Mouse (Mus musculus) layer of hippocampus, adult 18-20 months (tissue): ENCODE measurements around the gene Gkn1. TPM values are rescaled to one million over a fixed set of nuclear protein-coding genes. Genes with fewer than 3 reads are reported as not detected.

Source experiments
- DNase-seq, 2 experiments: peaks; one replicate each; pipeline ENCODE4 v3.0.0; 2022; ENCODE audit warnings: low spot score in 2 of 2
- long read RNA-seq: library from polyadenylated mRNA; stranded (forward); transcript quantifications from one replicate; pipeline ENCODE4 v2.0.0, GENCODE M21; 2021
- total RNA-seq, 2 experiments: library from RNA; stranded (reverse); gene quantifications; 2 replicates each; pipeline ENCODE4 v1.2.3; 2021

Gene Gkn1
- not detected for total RNA-seq
- long read RNA-seq, result 0 reads

GRCm38 (mm10) chr6:87350829-87351228 lies at the start of gene Gkn1:
Gene Gkn1, minus strand, starts transcription at chr6:87350942.
- DNase-seq, result no peak

DNA sequence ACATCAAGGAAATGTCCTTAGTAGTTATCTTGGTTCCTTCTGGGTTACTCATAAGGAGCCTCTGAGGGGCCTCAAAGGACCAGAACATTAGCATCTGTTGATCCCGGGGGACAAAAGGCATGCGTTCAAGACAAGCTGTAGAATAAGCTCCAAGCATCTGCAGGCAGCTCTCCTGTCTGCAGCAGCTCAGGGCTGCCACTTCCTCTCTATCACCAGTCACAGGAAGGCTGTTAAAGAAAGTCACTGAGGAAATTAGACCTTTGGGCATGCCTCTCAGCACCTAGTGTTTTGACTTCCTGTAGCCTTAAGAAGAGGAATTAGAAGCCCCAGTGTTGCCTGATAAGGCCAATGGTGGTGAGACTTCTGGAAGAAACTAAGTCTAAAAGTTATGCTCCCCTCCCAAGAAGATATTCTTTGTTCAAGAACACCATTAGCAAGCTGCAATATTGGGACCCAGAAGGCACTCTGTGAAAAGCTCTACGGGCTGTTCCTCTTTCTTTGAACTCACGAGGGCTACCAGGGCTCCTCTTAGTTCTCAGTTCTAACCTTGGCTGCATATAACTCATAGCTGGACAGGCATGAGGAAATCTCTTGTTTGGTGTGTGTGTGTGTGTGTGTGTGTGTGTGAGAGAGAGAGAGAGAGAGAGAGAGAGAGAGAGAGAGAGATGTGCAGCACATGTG lies 49.3 kb upstream of the Gkn1 start:
- no peak for DNase-seq

DNA sequence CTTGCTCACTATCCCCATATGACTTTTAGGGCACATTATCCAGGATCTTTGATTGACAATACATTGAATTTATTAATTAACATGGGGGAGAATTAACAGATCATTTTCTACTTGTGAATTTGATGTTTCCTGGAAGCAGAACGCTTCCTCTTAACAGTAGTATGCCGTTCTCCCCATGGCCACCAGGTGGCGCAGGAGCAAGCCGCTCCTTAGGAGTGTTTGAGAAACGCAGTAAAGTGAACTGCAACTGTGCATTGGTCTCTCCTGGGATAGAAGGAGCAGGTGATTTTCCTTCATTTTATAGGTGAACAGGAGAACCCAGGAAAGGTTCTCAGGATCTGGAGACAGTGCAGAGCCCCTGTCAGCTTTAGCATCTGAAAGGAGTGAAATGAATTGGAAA lies 48.4 kb upstream of the Gkn1 start:
- DNase-seq, result peak; percentile 31 to 76

DNA sequence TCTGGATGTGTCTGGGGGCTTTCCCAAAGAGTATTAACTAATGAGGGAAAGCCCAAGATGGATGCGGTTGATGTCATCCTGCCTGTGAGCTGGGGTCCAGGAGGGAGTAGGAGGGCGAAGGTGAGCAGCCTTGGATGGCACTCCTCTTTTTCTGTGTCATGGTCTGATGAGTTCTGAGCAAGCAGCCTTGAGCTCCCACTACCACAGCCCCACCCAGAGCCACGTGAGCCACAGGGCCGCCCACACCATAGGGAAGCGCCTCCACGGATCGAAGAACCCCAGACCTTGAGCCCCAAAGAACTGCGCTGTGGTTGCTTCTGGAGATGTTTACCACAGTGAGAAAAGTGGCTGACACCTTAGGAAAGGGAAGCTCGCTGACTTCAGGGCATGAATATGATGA lies 44.0 kb upstream of the Gkn1 start:
- no peak for DNase-seq

DNA sequence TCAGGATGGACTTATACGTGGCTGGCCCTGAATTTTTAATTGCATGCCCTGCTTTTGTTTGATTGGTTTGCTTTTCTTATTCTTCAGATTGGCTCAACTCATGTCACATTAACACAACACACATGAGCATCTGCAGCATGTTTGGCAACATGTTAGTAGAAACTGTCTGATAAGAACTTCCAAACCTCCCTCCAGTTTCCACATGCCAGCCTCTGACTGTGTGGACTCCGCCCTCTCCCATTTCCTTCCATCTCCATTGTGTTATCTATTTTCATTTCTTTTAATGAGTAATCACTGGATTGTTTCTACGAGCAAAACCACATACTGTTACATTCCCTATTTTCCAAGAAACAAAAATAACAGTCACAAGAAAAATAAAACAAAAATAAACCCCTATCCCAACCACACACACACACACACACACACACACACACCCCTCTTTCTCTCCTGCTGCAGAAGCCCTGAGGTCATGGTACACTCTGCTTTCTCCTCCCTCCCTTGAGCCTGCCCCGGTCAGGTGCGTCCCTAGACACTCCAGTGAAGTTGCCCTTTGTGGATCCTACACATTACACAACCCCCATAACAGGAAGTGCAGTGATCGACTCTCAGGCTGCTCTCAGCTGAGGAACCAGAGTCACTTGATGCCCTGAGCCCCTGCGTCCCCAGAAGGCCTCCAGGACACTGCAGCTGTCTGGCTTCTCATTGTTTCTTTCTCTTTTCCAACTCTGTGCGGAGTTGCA lies 42.9 kb upstream of the Gkn1 start:
- no peak for DNase-seq

- DNase-seq, result no peak
Observed at GRCm38 (mm10) chr6:87389455-87389989, 38.8 kb upstream of the Gkn1 start.

DNA sequence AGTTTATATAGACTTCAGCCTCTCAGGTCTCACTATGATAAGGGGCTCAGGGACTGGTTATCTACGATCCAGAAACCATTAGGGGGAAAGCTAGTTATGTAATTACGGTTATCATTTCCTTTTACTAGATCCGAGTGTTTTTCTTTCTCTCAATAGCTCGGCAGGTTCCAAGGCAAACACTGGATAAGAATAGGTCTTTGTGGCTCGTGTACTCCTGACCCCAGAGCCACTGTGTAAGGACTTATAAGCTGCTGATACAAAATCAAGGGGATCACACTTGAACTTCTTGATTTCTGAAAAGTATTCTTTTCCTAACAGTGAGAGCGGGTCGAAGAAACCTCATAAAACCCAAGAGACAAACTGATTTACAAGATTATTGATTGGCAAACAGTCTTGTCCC lies 38.1 kb upstream of the Gkn1 start, which contains the start of gene Gkn3:
Gkn3 (minus strand) TSS at position 59 of the 400 bp plus-strand sequence.
- no peak for DNase-seq

DNA sequence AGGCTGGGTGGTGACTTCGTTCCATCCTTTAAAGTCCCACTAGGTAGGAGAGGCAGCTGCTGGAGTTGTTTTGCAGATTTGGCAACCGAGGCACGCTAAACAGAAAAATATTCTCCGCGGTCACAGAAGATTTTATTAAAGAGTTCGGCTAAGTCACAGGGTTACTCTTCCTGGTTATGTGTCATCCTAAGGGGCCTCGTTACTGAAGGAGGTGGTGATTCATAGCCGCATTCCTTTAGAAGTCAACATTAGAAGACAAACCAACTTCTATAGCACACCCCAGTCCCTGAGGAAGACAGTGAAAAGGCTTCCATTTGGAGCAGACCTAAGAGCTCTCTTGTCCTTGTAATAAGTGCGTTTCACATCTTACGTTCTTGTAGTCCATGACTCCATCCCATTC lies 35.9 kb upstream of the Gkn1 start:
- no peak for DNase-seq

- peak; percentile 40 to 87 for DNase-seq
Observed at GRCm38 (mm10) chr6:87386203-87386602, 35.5 kb upstream of the Gkn1 start.

DNA sequence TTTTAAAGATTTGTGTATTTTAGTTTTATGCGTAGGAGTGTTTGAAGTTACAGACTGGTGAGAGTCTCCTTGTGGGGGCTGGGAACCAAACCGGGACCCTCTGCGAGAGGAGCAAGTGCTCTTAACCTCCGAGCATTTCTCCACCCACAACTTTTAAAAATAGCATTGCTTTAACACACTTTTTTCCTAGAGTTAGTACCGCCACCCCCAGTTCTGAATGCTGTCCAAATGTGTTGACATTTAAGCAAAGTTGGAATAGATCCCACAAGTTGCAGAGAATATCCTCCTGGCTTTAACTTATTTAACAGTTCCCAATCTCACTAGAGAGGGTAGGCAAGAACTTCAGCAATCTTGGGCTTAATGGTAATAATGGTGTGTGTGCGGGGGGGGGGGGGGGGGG lies 34.0 kb upstream of the Gkn1 start:
- peak in 1 of 2 experiments; percentile 36 for DNase-seq

GRCm38 (mm10) chr6:87383926-87384691 lies 33.4 kb upstream of the Gkn1 start:
- DNase-seq, result peak in 1 of 2 experiments; percentile 34

DNA sequence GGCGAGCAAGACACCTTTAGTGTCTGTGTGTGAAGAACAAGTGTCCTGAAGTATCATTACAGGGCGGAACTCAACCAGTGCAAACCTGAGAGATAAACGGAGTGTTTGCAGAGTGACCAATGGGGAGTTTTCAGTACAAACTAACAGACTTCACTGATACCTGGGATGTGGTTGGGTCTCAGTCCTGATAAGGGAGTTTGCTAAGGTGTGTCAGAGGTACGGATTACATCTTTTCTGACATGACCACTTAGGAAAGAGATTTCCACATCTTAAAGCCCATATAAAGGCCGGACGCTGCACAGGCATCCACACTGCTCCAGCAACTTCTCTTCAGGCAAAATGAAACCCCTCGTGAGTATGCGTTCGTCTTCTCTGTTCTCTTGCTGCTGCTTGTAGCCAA lies 22.3 kb upstream of the Gkn1 start, which contains the start of gene Gkn2:
Gkn2 (plus strand) TSS at position 301 of the 400 bp plus-strand sequence.
- no peak for DNase-seq

DNA sequence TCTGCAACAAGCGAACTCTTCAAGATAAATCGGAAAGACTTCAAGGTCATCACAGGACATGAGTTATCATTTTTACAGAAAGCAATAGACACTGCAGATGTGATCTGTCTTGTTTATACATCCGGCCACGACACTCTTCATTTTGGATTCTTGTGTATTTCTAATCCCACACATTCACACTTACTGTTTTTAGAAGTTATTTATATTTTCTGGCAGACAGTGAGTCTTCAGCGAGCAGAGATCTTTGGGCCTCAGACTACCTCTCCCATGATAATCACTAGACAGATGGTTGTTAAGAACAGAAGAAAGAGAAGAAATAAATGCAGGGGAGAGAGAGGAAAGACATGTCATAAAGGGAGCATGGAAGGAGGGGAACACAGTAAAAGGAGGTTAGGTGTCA lies 18.5 kb upstream of the Gkn1 start:
- DNase-seq, result no peak

DNA sequence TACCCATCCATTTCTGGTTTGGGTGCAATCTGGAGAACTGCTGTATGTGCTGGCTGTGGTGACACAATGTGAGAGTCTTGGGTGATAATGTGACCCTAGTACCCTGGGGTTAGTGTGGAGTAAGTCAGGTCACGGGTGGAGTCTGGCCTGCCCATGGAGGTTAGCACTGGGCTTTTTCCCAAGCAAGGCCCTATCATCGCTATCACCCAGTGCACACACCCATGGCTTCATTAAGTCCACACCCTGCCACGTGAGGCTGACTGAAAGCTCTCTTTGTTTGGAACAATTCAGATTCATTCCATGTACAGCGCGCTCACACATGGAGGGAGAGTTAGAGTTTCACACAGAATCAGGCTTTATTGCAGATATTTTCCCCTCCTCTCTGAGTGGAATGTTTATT lies 3.7 kb upstream of the Gkn1 start:
- DNase-seq, result no peak

- DNase-seq, result no peak
Observed at GRCm38 (mm10) chr6:87335935-87336295, 14.8 kb downstream of the Gkn1 start.

DNA sequence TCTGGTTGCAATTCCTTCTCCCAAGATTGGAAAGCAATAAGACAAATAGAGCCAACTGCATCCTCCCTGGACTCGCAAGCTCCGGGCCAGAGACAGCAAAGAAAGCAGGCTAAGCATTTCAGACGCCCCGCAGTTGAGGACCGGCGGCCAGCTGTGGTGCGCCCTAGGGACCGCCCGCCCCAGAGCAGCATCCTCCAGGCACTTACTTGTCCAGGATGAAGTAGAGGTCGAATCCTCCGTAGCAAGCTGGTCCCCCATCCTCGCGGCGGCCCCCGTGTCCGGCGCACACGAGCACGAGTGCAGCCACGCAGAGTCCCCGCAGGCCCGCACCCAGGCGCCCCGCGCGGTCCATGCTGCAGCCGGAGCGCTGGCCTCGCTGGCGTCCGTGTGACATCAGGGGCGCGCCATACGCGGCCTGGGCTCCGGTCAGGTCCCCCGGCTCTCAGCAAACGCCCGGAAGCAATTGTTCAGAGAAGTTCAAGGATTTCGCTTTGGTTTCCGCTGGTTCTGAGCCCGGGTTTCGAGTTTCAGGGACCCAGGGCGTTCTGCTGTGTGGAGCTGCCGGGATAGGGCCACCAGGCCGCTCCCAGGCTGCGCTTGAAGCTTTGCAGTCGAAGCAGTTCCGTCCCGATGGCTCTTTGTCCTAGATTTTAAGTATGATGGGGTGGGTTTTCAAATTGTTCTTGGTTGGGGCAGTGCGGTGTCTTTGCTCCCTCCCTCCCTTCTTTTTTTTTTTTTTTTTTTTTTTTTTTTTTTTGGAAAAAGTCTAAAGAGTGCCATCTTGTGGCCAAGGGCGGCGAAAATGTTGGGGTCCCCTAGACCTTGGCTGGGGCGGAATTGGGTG lies 15.4 kb downstream of the Gkn1 start, which contains the start of gene Antxr1:
Antxr1 (minus strand) TSS at position 731 of the 844 bp plus-strand sequence.
- peak; percentile 25 to 58 for DNase-seq

- DNase-seq, result peak; percentile 4 to 47
Observed at GRCm38 (mm10) chr6:87334361-87335090, 16.2 kb downstream of the Gkn1 start.

- no peak for DNase-seq
Observed at GRCm38 (mm10) chr6:87332380-87332779, 18.4 kb downstream of the Gkn1 start.

- no peak for DNase-seq
Observed at GRCm38 (mm10) chr6:87328265-87329173, 22.2 kb downstream of the Gkn1 start.
